Mouse (Mus musculus) kidney, postnatal 25 days (tissue): ENCODE measurements around the gene Cfap74.
"Not testable (repeated sequence)": the region's sequence is repeated elsewhere in the genome, so short reads cannot be mapped to it uniquely, and the experiment has no call there.

Experiments used
- DNase-seq, 2 experiments: peaks; one replicate each; pipeline ENCODE4 v3.0.0; 2021; ENCODE audit warnings: mixed read lengths in 2 of 2

Cfap74 gene

GRCm38 (mm10) chr4:155470263-155470953 is 61.4 kb downstream of the Cfap74 start:
- DNase-seq = no peak

- no peak for DNase-seq
Measured at GRCm38 (mm10) chr4:155470997-155471396, 62.0 kb downstream of the Cfap74 start.

- no peak for DNase-seq
Measured at GRCm38 (mm10) chr4:155471406-155471805, 62.4 kb downstream of the Cfap74 start.

- DNase-seq = no peak
Measured at GRCm38 (mm10) chr4:155472716-155473290, 63.8 kb downstream of the Cfap74 start.

- peak in 1 of 2 experiments; percentile 40 for DNase-seq
Measured at GRCm38 (mm10) chr4:155473319-155473718, 64.3 kb downstream of the Cfap74 start.

- not testable (repeated sequence) for DNase-seq
Measured at GRCm38 (mm10) chr4:155473796-155474195, 64.8 kb downstream of the Cfap74 start.

- DNase-seq = peak; percentile 78 to 82
Measured at GRCm38 (mm10) chr4:155481381-155482124, 72.6 kb downstream of the Cfap74 start.

GRCm38 (mm10) chr4:155482125-155482480 is 73.1 kb downstream of the Cfap74 start:
- peak in 1 of 2 experiments; percentile 19 for DNase-seq

GRCm38 (mm10) chr4:155482733-155483540 is 73.9 kb downstream of the Cfap74 start:
- peak in 1 of 2 experiments; percentile 36 for DNase-seq

- peak in 1 of 2 experiments; percentile 17 for DNase-seq
Measured at GRCm38 (mm10) chr4:155485521-155485920, 76.5 kb downstream of the Cfap74 start.

- DNase-seq = no peak
Measured at GRCm38 (mm10) chr4:155487746-155488145, 78.8 kb downstream of the Cfap74 start.

- peak; percentile 86 to 93 for DNase-seq
Measured at GRCm38 (mm10) chr4:155488232-155489025, 79.4 kb downstream of the Cfap74 start.

GRCm38 (mm10) chr4:155489101-155489970 is 80.3 kb downstream of the Cfap74 start:
- DNase-seq = peak in 1 of 2 experiments; percentile 38

GRCm38 (mm10) chr4:155490456-155490855 is 81.5 kb downstream of the Cfap74 start:
- DNase-seq = peak in 1 of 2 experiments; percentile 35

- DNase-seq = peak; percentile 95 to 97
Measured at GRCm38 (mm10) chr4:155490990-155491504, 82.1 kb downstream of the Cfap74 start, which contains the start of gene Gnb1. TSS of gene Gnb1 (plus strand) at chr4:155491361.

- DNase-seq = no peak
Measured at GRCm38 (mm10) chr4:155491529-155492130, 82.6 kb downstream of the Cfap74 start.

- peak; percentile 53 to 74 for DNase-seq
Measured at GRCm38 (mm10) chr4:155492131-155492633, 83.2 kb downstream of the Cfap74 start.

- no peak for DNase-seq
Measured at GRCm38 (mm10) chr4:155494891-155495290, 85.9 kb downstream of the Cfap74 start.

GRCm38 (mm10) chr4:155497963-155498362 is 89.0 kb downstream of the Cfap74 start:
- no peak for DNase-seq

GRCm38 (mm10) chr4:155501126-155501525 is 92.1 kb downstream of the Cfap74 start:
- DNase-seq = no peak
